Mouse (Mus musculus) CD4-positive, CD25-positive, alpha-beta regulatory T cell, adult 4 months (primary cell): ENCODE data around the gene Atg101. TPM values are rescaled to one million over a fixed set of nuclear protein-coding genes. Genes with fewer than 3 reads are reported as not detected.

Experiments
- ATAC-seq: one replicate; pipeline ENCODE4 v1.8.0; 2017
- polyA plus RNA-seq, 2 experiments: library from polyadenylated mRNA; unstranded; fragments of 100-300 nt; shearing (Covaris generic); gene quantifications; one replicate each; pipeline ENCODE4 v1.2.1; 2017

The Atg101 gene
- 10 to 100 TPM; 67.8 to 79.0 TPM for polyA plus RNA-seq

DNA sequence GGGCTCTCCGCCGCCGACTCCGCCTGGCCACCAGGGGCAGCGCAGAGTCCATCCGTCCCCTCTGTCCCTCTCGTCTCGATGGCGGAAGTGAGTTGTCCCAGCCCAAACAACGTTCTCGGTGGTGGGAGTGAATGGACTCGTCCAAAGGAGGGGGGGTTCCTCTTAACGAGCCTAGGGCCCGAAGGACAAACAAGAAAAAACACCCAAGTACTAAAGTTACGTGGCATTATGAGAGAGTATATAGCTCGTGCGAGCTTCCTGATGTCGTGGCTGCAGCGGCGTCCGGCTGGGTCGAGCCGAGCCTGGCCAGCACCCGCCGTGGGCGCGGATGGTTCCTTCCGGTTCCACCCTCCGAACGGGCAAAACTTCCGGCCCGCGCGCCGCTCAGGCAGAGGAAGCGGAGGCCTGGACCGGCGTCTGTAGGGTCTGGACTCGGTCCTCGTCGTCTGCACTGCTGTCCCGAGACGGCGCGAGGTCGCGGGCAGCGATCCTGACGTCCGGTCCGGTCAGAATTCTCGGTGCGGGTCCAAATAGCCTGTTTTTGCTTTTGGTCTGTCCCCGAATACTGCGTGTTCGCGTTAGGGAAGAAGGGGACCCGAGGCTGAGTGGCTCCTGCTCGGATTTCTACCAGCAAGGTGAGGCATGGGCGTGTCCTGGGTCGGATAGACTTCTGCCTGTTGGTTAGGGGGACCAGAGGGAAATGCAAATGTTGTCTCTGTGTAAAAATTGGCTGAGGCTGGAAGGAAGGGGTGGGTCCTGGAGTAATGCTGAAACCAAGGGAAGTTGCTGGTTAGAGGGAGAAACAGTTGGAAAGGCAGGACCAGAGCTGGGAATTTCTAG, at the start of gene Atg101:
TSS of gene Atg101 (plus strand) at position 362 of the 840 bp plus-strand sequence.
- peak; percentile 85 for ATAC-seq

DNA sequence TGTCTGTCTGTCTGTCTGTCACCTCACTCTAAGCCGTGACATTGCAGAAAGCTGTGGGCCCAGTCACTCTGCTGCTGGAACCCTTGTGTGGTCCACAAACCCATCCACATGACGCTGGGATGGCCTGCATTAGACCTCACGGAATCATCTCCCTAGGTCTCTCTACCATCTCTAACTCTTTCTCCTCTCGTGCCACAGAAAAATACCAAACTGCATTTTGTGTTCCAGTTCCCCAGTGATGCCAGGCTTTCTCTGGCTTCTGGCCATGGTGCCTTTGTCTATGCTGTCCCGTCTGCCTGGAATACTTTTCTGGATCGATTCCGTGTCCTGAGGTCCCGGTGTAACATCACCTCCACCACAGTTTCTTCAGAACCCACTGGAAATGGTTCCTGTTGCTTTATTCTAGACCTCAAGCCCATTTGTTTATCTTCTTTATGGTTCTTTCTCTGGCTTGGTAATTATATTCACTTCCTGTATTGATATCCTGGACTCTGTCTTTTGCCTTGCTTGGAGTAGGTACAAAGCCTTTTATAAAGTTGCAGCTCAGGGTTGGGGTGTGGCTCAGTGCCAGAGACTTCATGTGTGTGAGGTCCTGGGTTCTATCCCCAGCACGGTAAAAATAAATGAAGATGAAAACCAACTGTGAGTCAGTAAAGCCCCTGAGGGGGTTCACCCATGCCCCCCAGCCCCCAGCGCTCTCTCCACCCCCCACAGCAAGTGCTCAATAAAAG, 49.3 kb upstream of the Atg101 start:
- ATAC-seq = no peak

DNA sequence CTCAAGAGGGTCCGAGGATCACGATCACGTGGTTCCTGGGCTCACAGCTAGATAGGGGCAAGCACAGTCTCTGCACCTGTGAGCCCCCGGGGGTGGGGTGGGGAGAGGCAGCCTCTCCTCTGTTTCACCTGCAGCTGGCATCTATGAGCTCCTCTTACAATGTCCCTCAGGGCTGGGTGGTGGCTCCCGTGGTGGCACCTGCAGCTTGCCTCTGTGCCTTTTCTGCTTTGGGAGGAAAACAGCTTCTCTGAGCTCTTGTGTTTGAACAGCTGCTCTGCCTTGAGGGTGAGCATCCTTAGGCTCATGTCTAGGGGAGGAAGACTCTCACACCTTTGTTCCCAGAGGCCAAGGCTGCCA, 48.8 kb upstream of the Atg101 start:
- ATAC-seq = no peak

DNA sequence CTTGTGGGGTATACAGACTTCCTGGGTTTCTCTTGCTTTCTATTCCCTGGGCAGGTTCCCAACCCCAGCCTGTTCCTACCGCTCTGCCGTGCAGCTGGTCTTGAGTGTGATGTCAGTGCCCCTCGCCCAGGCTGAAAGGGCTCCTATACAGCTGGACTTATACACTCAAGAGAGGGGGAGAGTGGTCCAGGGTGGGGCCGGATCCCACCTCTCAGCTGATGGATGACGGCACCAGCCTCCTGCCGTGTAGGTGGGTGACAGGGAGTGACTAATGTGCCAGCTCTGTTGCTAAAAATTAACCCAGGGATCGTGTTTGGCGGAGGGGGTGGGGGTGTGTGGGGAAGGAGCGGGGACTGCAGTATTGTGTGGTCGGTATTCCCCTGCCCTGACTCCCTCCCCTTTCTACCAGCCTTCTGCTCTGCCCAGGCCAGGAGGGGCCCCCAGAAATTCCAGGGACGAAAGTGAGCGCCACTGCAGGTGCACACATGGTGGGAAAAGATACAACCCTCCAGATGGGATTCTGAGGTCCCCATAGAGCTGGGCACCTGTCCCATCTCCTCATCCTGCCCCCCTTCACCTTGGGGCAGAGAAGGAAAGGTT, 48.2 kb upstream of the Atg101 start:
- no peak for ATAC-seq

DNA sequence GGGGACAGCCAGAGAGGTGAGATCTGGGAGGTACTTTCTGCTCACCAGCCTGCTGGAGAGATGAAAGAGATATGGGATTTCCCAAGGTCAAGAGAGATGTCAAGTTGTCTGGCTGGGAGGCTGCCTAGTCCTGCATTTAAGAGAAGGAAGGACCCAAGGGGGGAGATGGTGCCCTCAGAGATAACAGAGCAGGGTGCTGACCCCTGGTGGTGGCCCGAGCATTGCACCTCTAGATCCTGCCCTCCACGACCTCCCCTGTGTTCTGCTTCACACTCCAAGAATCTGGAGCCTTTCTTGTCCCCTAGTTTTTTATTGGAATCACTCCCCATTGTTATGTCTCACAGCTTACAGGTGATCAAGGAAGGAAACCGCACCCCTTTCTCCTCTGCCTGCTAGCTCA, 47.2 kb upstream of the Atg101 start:
- peak; percentile 62 for ATAC-seq

DNA sequence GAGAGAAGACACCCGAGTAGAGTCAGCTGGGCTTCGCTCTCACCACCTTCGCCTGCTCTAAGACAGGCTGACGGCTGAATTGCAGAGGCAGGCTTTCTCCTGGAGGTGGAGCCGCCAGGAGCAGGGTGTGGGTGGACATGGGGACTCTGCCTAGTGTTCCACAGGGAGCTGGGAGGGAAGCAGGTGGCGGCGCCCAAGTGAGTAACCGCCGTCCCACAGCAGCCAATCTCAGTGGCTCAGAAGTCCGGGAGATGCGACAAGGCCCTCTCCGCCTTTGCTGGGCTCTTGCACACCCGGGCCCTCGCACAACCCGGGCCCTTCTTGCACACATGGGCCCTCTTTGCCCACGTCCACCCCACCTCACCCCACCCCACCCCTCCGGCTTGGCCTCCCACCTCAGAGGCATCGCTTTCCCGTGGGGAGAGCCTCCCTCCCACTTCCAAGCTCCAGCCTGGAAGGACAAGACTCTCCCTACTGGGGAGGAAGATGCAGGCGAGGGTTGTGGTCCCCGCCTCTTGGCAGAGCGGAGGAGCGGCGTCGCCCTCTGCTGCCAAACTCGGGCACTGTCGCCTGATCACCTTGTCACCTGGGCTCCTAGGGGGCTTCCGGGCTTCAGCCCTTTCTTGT, 45.1 kb upstream of the Atg101 start:
- ATAC-seq = peak; percentile 42

DNA sequence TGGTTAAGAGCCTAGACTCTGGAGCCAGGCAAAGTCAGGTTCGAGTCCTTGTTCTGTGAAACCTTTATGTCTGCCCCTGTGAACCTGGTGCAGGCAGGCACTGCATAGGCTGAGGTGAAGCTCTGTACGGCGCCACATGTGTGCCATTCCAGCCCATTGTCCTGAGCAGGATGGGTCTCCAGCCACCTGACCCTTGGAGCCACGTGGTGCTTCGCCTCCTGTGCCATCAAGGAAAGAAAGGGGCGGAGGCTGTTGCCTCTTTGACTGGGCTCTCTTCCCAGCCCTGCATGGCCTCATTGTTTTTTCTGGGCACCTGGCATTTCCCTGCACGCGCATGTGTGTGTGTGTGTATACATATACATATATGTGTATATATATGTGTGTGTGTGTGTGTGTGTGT, 44.3 kb upstream of the Atg101 start:
- no peak for ATAC-seq

DNA sequence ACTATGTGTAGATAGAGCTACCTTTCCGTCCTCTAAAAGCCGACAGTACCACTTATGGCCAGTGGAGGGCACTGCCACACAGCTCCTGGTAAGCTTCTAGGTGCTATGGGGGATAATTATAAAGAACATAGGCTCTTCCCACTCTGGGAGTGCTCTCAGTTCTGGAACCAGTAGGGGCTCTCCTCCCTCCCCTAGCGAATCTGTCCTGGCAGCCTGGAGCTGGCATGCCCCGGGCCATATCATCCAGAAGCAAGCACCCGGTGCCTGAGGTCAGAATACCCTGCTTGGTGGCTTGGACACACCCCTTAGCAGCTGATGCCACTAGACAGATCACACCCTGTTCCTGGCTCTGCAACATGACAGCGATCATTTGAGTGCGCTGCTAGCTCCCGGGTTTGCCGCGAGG, 43.3 kb upstream of the Atg101 start:
- ATAC-seq = peak; percentile 84

DNA sequence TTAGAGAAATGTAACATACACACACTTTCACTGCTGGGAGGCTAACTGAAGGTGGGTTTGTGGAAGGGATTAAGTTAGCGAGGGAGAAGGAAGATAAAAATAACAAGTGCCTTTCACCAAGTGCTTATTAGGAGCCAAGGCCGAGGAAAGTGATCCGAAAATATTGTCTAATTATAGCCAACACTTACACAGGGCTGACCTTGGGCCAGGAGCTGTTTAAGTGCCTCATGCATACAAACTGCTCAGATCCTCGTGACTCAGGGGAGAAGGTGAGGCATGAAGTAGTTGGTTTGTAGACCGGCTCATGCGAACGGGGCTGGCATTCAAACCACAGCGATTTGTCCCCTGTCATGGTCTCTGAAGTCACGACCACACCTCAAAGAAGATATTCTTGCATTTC, 42.8 kb upstream of the Atg101 start:
- ATAC-seq = no peak

DNA sequence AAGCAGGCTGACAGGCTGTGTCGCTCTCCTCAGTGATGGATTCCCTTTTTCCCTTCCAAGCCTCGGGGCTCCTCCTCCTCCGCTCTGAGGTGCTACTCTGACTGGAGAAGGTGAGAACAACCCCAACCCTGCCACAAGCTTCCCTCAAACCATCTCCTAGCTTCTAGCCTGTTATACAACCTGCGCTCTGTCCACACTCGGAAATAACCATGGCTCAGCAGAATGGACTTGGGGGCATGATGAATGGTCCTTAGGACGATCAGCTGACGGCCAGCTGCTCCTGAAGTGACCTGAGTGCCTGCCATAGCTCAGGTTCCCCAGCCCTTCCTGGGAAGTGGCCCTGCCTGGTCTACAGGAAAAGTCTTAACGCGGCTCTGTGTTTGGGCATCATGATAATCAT, 42.2 kb upstream of the Atg101 start:
- ATAC-seq = no peak

DNA sequence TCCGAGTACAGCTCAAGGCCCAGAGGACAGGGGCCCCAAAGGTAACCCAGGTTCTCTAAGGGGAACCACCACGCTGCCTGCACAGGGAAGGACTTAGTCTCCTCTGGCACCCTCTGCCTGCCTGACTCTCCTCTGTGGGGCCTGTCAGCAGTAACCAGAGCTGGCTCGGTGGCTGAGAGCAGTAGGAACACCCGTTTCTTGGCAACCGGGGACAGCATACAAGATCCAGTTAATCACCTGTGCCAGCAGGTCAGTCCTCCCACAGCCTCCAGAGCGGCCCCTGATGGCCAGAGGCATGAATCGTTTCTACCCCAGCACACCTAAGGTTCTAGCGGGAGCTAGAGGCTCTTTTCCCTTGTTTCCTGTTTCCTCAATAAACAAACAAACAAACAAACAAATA, 41.4 kb upstream of the Atg101 start:
- no peak for ATAC-seq

DNA sequence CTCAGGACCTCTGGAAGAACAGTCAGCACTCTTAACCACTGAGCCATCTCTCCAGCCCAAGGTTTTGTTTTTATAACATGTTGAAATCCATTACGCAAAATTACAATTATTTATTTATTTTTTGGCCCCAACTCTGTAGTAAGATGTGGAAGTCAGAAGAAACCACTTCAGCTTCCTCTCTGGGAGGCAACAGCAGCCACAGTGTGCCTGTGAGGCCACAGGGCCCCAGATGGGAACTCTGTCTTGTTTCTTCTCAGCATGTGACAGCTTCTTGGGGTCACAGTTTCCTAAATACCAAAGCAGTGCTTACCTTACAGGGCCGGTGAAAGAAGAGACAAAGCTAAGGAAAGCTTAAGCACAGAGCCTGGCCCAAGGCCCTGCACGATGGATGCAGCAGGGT, 40.1 kb upstream of the Atg101 start:
- ATAC-seq = no peak

DNA sequence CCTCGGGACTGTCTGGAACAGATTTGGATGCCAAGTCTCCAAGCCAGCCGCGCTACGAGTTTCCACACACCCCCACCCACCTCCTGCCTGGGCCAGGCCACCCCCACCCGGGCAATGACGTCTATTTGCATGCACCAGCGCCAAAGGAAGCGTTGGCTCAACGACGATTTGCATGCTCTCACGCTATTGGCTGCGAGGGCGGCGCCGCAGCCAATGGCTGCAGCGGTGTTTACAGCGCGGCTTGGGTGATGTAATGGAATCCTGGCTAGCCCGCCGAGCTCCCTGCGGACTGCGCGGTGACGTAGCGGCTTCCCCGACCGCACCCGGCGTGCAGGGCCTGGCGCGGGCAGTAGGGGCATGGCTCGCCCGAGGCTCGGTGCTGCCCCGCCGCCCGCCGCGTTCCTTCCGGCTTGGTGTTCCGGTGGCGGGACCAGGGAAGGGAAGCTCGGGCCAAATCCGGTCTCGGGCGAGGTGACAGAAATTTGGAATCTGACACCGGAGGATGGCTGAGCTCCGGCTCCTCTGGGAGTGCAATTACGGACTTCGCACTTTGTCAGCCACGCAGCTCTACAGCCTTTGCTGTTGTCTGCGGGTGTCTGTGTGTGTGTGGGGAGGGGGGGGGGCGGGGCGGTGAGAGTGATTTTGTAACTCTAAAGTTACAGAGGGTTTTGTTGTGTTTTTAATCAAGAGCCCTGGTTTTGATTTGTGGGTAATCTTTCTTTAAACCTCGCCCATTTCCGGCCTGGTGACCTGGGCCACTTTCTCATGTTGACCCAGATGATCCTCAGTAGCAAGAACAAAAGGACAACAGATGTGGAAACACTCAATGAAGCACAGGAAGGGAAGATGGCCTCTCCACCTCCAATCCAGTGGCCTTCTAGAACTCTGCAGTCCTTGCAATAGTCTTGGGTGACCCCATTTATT, 37.6 kb upstream of the Atg101 start:
- peak; percentile 91 for ATAC-seq

DNA sequence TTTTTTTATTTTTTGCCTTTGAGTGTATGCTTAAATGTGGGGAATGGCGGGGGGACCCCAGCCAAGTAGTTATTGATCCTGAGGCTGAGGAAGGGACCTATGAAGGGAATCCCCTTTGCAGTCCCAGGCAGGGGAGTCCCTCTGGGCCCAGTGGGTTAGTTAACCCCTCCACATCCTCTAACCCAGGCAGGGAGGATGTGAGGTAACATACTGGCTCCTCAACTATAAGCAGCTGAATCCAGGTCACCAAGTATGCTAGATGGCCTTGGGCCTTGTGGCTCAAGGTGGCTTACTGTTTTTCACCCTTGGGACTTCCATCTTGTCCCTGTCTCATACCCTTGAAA, 36.9 kb upstream of the Atg101 start:
- peak; percentile 36 for ATAC-seq

DNA sequence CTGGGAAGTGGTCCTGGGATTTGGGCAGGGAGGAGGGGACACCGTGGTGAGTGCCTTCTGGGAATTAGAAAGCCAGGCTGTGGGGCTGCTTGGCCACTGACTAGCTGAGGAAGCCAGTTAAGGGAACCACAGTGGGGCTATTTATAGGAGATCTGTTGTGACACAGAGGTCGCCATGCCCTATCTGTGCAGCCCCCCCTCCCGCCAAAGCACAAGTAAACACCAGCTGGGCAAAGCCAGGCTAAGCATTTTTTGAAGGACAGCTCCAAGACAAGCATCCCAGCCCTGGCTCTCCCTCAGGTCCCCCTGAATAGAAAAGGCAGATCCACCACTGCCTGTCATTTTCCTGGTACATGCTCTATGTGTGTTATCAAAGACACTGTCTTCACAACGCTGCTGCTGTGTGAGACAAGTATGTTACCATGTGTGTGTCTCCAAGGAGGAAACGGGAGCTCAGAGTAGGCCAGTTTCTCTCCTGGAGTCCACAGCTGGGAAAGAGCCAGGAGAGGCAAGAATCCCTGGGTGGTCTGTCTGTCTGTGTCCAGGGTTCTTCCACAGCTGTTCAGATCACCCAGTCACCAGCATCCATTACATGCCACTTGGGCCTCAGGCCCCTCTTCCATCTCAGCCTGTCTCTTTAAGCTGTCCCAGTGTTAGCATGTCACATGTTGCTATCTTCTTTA, 35.9 kb upstream of the Atg101 start:
- no peak for ATAC-seq

DNA sequence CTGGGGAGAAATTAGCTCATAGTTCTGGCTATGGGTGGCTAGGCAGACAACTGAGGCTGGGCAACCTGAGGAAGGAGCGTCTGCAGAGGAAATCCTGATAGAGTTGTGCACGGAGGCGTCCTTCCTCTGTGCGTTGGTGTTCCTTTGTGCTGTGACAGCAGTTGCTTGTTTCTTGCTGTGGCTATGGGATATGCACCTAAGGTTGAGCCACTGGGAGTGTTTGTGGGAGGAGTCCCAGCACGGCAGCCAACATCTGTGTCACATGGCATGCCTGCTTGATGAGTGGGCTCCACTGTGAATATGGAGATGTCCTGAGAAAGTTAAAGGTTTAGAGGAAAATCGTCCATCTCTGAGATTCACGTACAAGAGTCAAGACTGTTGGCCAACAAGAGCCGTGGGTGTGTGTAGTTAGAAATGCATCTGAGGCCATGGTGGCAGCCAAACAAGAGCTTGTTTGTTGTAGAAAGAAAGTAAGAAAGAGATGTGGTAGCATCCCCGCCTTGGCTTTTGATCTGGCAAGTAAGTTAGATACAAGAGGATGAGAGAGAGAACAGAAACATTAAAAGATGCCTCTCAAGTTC, 33.8 kb upstream of the Atg101 start:
- no peak for ATAC-seq

DNA sequence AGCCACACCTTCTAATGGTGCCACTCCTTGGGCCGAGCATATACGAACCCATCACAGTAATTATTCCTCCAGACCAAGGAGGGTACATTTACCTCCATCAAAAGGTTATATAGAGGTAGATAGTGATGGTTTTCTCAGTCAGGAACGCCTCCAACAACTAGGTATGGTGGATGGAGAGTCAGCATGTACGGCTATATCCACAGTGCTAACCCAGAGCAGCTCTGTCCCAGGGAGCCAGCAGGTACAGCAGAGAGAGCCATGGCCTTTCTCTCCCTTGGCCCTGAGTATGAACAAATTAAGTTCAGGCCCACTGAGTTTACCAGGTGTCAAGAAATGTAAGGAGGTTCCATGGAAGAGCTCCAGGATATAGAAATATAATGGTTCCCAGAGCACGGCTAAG, 32.1 kb upstream of the Atg101 start:
- ATAC-seq = no peak

DNA sequence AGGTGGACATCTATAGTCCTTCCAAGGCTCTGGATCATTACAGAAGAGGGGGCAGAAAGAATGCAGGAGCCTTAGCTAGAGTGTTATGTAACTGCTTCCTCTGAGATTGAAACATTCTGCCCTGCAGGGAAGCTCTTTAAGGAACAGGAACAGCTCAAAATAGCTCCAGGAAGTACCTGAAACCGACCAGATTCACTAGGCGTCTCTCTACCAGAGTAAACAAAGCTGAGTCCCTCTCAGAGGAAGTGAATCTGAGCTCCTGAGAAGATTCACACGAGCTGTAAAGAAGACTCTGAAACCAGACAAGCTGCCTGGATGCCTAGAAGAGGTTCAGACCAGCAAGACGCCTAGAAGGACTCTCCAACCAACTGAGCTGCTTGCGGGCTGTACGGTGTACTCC, 31.5 kb upstream of the Atg101 start:
- no peak for ATAC-seq

DNA sequence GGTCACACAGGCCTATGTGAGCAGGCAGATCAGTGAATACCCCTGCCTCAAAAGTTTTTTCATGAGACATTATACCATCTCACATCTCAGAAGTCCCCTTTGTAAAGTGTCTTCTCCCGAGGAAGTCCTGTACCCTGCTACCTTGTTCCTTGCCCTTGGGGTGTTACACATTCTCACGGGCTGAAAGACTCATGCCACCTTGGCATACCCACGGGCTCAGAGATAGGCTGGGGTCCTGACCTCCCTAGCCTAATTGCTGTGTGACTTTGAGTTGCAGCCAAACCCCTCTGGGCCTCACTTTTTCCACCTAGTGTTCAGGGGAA, 30.5 kb upstream of the Atg101 start:
- ATAC-seq = no peak

DNA sequence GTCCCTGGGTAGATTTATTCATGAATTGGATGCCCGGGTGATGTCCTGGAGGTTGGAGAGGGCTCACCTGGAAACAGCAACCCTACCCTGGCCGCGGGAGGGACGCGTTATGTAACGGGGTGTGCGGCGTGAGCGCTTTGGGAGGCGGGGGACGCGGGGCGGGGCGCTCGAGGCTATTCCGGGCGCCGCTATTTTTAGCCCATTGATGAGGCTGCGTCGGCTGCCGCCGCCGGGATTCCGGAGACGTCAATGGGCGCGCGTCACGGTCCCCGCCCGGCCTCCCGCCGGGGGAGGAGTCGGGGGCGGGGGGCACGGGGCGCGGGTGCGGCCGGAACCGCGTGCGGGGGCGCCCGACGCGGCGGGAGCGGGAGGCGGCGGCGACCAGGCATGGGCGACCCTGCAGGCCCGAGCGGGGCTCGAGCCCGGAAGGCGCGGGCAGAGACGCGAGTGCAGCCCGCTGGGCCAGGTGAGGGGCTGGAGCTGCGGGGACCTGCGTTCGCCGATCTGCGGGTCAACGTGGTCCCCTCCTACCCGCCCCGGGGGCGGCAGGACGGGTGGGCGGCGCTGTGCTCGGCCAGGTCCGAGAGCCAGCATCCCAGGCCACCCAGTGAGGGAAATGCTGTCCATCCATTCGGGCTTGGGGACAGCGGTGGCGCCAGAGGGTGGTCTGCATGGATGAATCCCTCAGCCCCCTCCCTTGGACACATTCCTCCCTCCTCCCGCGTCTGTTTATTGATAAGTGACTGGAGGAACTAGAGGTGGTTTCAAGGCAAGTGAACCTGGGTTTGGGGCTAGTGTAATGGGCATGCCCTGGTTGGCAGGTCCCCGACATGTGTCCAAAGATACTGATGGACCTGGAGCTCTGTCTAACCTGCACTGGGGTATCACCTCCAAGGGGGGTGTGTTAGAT, 29.9 kb upstream of the Atg101 start, which contains the start of gene Nr4a1:
TSS of gene Nr4a1 (plus strand) at position 384 of the 910 bp plus-strand sequence.
- peak; percentile 61 for ATAC-seq
